Mouse (Mus musculus) embryonic fibroblast, embryonic 13.5 days (primary cell): ENCODE results near the gene Gspt2. TPM values are rescaled to one million over a fixed set of nuclear protein-coding genes. Genes with fewer than 3 reads are reported as not detected.
"Not testable (repeated sequence)": the region's sequence is repeated elsewhere in the genome, so short reads cannot be mapped to it uniquely, and the experiment has no call there.

Experiments used
- H3K27ac ChIP-seq: 2 replicates; pipeline ENCODE4 v1.5.1; 2012; ENCODE audit warnings: low read length, control low read depth, inconsistent platforms; ENCODE audit not compliant: insufficient read depth
- H3K4me1 ChIP-seq: 2 replicates; pipeline ENCODE4 v1.6.1; 2011; ENCODE audit warnings: low read length; ENCODE audit not compliant: control insufficient read depth, insufficient read depth
- H3K4me3 ChIP-seq: 2 replicates; pipeline ENCODE4 v1.5.1; 2011; ENCODE audit warnings: mild to moderate bottlenecking, control low read depth, low read length; ENCODE audit not compliant: insufficient read depth
- CTCF ChIP-seq: IDR thresholded peaks from 2 replicates; pipeline ENCODE4 v1.5.1; 2011; ENCODE audit warnings: mild to moderate bottlenecking, control low read depth, low read length, moderate library complexity, borderline replicate concordance; ENCODE audit not compliant: insufficient read depth
- POLR2A ChIP-seq: IDR thresholded peaks from 2 replicates; pipeline ENCODE4 v1.6.1; 2011; ENCODE audit warnings: low read depth, mild to moderate bottlenecking, control low read depth, low read length, moderate library complexity
- polyA plus RNA-seq: library from polyadenylated mRNA; stranded (reverse); fragments of >200 nt; gene quantifications from 2 replicates; pipeline ENCODE4 v1.2.4, GENCODE M21; 2011; ENCODE audit warnings: low read depth; ENCODE audit not compliant: missing spikeins, insufficient read length

Gene Gspt2
- 6.2 and 8.3 TPM in 2 replicates for polyA plus RNA-seq

DNA sequence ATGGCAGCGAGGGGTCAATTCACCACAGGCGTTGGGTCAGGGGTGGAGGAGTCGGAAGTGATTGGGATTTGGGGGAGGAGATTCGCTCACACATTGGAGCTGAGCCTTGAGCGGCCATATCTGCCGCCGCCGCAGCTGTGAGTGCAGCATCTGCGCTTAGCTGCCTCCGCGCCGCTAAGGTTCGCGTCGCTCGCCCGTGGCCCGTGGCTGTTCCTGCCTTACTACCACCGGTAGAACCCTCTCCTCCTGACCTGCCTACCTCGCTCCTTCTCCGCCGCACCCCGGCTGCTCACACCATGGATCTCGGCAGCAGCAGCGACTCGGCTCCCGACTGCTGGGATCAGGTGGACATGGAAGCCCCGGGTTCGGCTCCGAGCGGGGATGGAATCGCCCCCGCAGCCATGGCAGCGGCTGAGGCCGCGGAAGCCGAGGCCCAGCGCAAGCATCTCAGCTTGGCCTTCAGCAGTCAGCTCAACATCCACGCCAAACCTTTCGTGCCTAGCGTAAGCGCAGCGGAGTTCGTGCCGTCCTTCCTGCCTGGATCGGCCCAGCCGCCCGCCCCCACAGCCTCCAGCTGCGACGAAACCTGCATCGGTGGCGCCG lies at the start of gene Gspt2:
Gene Gspt2 (plus strand): TSS at position 109 of the 603 bp plus-strand sequence.
- peak within 1 kb of the TSS; percentile 87 for H3K4me3 ChIP-seq
- no peak for TF ChIP-seq CTCF
- TF ChIP-seq POLR2A: peak; percentile 89

DNA sequence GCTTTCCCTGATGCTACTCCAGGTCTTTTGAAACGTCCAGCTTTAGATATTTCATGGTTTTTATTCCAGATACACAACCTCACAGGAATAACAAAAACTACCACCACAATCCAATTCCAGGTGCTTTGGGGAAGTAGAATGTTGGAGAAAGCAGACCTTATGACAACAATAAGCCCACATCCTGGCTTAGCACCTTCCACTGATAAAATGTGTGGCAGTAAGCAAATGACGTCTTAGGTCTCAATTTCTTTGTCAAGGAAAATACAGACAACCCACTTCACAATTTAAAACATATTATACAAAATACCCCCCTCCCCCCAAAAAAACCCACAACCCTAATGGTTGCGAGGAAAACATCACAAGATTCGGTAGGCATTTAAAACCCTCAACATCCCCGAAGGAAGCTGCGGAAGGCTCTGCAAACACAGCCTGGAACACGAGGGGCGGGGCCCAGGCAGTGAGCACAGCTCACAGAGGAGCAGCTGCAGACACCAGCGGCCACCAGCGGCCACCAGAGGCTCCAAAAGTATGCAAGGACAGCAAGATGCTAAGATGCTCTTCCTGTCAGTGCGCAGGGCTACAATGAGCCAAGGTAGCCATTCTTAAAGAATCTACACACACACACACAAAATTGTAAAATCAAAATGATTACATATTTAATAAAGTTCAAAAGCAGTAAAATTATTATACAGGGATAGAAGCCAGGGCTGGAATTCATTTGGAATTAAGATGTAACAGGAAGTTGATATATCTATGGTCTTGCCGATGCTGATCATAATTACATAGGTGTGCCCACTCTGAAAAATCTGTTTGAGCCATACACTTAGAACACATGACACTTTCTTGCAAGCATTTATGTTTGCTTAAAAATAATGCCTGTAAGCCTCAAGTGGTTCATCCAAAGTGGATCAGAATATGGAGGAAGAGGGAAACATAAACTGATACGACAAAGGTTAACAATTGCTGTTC lies 10.8 kb upstream of the Gspt2 start:
- Histone ChIP-seq H3K4me3 (no peak overlapping the region), H3K27ac (no peak overlapping the region), H3K4me1 (no peaks in the 10 kb centered on the region)
- 0 out of 2 replicates have a peak, but pooled peaks have one; percentile 15 for TF ChIP-seq CTCF
- TF ChIP-seq POLR2A: no peak

More for the DNA sequence above, at the start of gene Gspt2:
- H3K4me1 ChIP-seq: no peaks in the 10 kb centered on the region
- no peak within 1 kb of the TSS for H3K27ac ChIP-seq

DNA sequence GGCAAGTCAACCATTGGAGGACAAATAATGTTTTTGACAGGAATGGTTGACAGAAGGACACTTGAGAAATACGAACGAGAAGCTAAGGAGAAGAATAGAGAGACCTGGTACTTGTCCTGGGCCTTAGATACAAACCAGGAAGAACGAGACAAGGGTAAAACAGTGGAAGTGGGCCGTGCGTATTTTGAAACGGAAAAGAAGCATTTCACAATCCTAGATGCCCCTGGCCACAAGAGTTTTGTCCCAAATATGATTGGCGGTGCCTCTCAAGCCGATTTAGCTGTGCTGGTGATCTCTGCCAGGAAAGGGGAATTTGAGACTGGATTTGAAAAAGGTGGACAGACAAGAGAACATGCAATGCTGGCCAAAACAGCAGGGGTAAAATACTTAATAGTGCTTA lies 1.0 kb downstream of the Gspt2 start:
- Histone ChIP-seq H3K4me1 (no peaks in the 10 kb centered on the region), H3K4me3 (peak overlapping the region; percentile 87), H3K27ac (no peak overlapping the region)
- TF ChIP-seq POLR2A: no peak
- TF ChIP-seq CTCF: no peak

DNA sequence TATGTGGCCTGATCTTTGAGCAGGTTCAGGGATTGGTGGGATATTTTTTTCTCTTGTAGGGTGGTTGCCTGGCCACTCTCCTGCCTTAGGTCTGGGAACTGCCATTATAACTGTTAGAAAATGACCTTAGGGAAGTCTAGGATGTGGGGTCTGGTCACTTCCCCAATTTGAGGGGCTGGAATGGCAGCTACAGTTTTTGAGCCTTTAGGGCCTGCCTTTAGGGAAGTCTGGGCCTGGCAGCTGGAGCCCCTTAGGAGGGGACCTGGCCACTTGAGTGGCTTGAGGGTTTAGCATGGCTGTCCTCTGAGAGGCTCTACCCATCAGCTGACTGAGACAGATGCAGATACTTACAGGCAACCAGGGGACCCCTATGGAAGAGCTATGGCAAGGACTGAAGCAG lies 12.7 kb downstream of the Gspt2 start:
- TF ChIP-seq POLR2A: no peak
- TF ChIP-seq CTCF: no peak
- Histone ChIP-seq H3K27ac (no peak overlapping the region), H3K4me3 (no peak overlapping the region), H3K4me1 (no peaks in the 10 kb centered on the region)

DNA sequence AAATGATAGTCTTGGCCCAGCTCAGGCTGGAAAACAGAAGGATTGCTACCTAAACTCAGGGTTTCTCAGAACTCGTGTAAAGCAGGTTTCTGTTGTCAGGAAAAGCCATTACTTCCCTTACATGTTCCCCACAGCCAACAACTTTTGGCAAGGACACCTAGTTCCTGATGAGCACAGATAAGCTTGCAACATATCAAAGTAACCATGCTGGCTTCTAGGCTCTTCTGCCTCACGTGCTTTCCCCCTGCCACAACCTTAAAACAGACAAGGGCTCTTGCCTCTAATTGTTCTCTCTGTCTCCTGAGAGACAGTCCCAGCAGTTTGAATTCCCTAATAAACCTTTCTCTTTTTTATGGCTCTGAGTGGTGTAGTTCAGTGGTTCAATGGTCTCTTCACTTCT lies 21.9 kb downstream of the Gspt2 start:
- no peak overlapping the region for H3K4me3 ChIP-seq
- H3K27ac ChIP-seq: no peak overlapping the region
- no peaks in the 10 kb centered on the region for H3K4me1 ChIP-seq
- TF ChIP-seq CTCF (no peak), POLR2A (no peak)

DNA sequence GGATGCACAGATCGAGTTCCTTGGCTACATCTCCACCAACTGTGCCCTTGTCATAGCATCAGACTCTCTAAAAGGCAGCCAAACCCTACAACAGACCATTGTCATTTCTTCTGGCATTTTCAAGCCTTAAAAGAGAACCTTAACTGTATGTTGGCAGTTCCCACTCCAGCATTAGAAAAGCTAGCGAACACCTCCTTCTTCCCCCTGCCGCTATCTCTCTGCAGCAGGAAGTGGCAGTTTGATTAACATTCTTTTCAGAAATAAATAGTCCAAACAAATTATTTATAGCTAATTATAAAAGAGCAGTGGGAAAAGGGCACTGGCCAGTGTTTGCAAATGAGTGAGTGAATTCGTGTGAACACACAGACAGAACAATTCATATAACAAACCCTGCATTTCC lies 34.9 kb downstream of the Gspt2 start:
- Histone ChIP-seq H3K4me3 (no peak overlapping the region), H3K4me1 (no peaks in the 10 kb centered on the region), H3K27ac (no peak overlapping the region)
- TF ChIP-seq CTCF (no peak), POLR2A (no peak)

DNA sequence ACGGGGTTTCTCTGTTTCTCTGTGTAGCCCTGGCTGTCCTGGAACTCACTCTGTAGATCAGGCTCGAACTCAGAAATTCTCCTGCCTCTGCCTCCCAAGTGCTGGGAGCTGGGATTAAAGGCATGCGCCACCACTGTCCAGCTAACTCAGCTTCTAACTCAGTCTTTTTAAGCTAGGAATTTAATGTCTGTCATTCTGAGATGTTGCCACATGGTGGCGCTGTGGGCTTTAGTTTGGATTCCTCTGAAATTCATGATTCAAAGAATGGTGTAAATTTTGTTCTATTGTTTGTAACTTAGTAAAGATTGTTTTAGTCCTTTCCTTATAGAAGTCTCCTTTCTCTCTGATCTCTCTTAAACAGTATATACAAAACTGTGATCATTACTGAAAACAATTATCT lies 39.1 kb downstream of the Gspt2 start:
- TF ChIP-seq POLR2A (no peak), CTCF (no peak)

DNA sequence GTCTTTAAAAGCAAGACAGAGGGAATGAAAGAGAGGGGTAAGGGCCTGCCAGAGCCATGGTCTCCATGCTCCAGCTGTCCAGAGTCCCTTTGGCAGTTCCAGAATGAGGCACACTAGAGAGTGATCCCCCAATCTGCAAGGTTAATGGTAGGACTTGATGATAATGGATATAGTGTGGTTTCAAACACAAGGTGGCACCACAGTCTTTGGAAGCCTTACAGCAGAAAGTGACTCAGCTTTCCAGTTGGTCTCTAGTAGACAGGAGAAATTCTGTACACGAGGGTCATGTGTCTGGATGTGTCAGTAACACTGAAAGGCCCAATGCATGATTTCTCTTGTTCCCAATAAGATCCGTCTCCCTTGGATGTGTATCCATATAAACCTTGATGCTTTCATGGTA lies 45.7 kb downstream of the Gspt2 start:
- not testable (repeated sequence) for H3K27ac ChIP-seq, H3K4me1 ChIP-seq, H3K4me3 ChIP-seq

More for the DNA sequence above, 39.1 kb downstream of the Gspt2 start:
- Histone ChIP-seq H3K4me3 (no peak overlapping the region), H3K27ac (no peak overlapping the region), H3K4me1 (no peaks in the 10 kb centered on the region)

DNA sequence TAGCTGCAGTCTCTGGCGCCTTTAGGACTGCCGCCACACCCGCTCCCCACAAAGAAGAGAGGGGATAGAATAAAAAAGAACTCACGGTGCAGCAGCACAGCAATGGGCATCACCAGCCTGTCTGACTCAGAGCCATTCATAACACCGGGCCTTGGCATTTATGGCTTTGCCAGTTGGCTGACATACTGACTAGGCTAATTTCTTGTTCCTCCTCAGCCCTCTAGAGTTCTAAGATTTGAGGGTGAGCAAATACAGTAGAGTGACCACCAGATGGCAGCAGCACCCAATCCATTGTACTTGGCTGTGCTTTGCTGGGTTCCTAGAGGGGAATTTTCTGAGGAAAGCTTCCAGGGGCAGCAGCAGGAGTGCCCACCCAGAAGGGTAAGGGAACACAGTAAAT lies 53.7 kb downstream of the Gspt2 start:
- not testable (repeated sequence) for H3K27ac ChIP-seq, H3K4me3 ChIP-seq, H3K4me1 ChIP-seq

Other genes with a start within 250 kb of the Gspt2 start
- 361 and 412 TPM in 2 replicates for gene Maged1, start 93.9 kb upstream of the Gspt2 start, polyA plus RNA-seq
- gene Zxdb, start 88.5 kb downstream of the Gspt2 start, polyA plus RNA-seq: 6.1 and 7.9 TPM in 2 replicates